Mouse (Mus musculus): ENCODE data around the gene Pold2. TPM values are rescaled to one million over a fixed set of nuclear protein-coding genes. Genes with fewer than 3 reads are reported as not detected.
A peak's percentile ranks its signal among the peaks of the same experiment; 100 is the strongest.

The Pold2 gene
- polyA plus RNA-seq (2016; fragmentation: Nextera tagmentation; extraction: Ambion mirVana) = 140 and 162 TPM in 2 replicates

- H3K4me1 ChIP-seq = peaks cover 36% of the 10 kb centered on the region
- H3K27me3 ChIP-seq (ENCODE audit: insufficient read depth, poor library complexity, severe bottlenecking) = no peaks in the 10 kb centered on the region
- H3K36me3 ChIP-seq = peaks cover 38% of the 10 kb centered on the region
- H3K27ac ChIP-seq = peak within 1 kb of the TSS; percentile 90
- H3K4me3 ChIP-seq = peak within 1 kb of the TSS; percentile 73
- under 1% methylated on average over 52 of the region's 52 CpGs for WGBS
- H3K9me3 ChIP-seq = no peaks in the 10 kb centered on the region
- peak; percentile 100 for DNase-seq (ENCODE audit: low spot score)
Measured at GRCm38 (mm10) chr11:5877921-5878526, at the start of gene Pold2. Gene Pold2 (minus strand): TSS chr11:5878292.

- Histone ChIP-seq H3K4me3 (no peak overlapping the region), H3K4me1 (no peaks in the 10 kb centered on the region), H3K27ac (no peak overlapping the region), H3K27me3 (ENCODE audit: insufficient read depth, poor library complexity, severe bottlenecking) (no peaks in the 10 kb centered on the region), H3K9me3 (0 out of 2 replicates have a peak, but pooled peaks cover 3% of the 10 kb centered on the region), H3K36me3 (no peaks in the 10 kb centered on the region)
- WGBS = 79% methylated on average over 3 of the region's 3 CpGs
- DNase-seq (ENCODE audit: low spot score) = peak; percentile 16
Measured at GRCm38 (mm10) chr11:5926696-5927220, 48.7 kb upstream of the Pold2 start.

- Histone ChIP-seq H3K4me1 (peaks cover 6% of the 10 kb centered on the region), H3K9me3 (no peaks in the 10 kb centered on the region), H3K4me3 (no peak overlapping the region), H3K36me3 (no peaks in the 10 kb centered on the region), H3K27me3 (ENCODE audit: insufficient read depth, poor library complexity, severe bottlenecking) (no peaks in the 10 kb centered on the region), H3K27ac (no peak overlapping the region)
- 71% methylated on average over 8 of the region's 8 CpGs for WGBS
- peak; percentile 25 for DNase-seq (ENCODE audit: low spot score)
Measured at GRCm38 (mm10) chr11:5924699-5925098, 46.6 kb upstream of the Pold2 start.

- H3K4me1 ChIP-seq = peaks cover 20% of the 10 kb centered on the region
- no peaks in the 10 kb centered on the region for H3K9me3 ChIP-seq
- H3K4me3 ChIP-seq = 0 out of 2 replicates have a peak overlapping the region, but pooled peaks have one; percentile 5
- H3K27ac ChIP-seq = no peak overlapping the region
- 36% methylated on average over 17 of the region's 17 CpGs for WGBS
- H3K36me3 ChIP-seq = no peaks in the 10 kb centered on the region
- no peaks in the 10 kb centered on the region for H3K27me3 ChIP-seq (ENCODE audit: insufficient read depth, poor library complexity, severe bottlenecking)
- DNase-seq (ENCODE audit: low spot score) = peak; percentile 77
Measured at GRCm38 (mm10) chr11:5920323-5920960, 42.4 kb upstream of the Pold2 start.

- Histone ChIP-seq H3K4me3 (no peak overlapping the region), H3K36me3 (no peaks in the 10 kb centered on the region), H3K27ac (no peak overlapping the region), H3K27me3 (ENCODE audit: insufficient read depth, poor library complexity, severe bottlenecking) (0 out of 2 replicates have a peak, but pooled peaks cover 4% of the 10 kb centered on the region), H3K9me3 (no peaks in the 10 kb centered on the region), H3K4me1 (peaks cover 24% of the 10 kb centered on the region)
- peak; percentile 55 for DNase-seq (ENCODE audit: low spot score)
- WGBS = 88% methylated on average over 4 of the region's 4 CpGs
Measured at GRCm38 (mm10) chr11:5919606-5920005, 41.5 kb upstream of the Pold2 start.

- DNase-seq (ENCODE audit: low spot score) = peak; percentile 54
- 75% methylated on average over 2 of the region's 2 CpGs for WGBS
Measured at GRCm38 (mm10) chr11:5918111-5918510, 40.0 kb upstream of the Pold2 start.

GRCm38 (mm10) chr11:5916178-5916548 is 38.1 kb upstream of the Pold2 start:
- H3K9me3 ChIP-seq = no peaks in the 10 kb centered on the region
- H3K4me3 ChIP-seq = no peak overlapping the region
- no peak for DNase-seq (ENCODE audit: low spot score)
- H3K27me3 ChIP-seq (ENCODE audit: insufficient read depth, poor library complexity, severe bottlenecking) = peaks cover 8% of the 10 kb centered on the region; the same call in 1 of the 2 replicates
- H3K36me3 ChIP-seq = no peaks in the 10 kb centered on the region
- H3K27ac ChIP-seq = 0 out of 2 replicates have a peak overlapping the region, but pooled peaks have one; percentile 42
- peaks cover 30% of the 10 kb centered on the region for H3K4me1 ChIP-seq
- 69% methylated on average over 8 of the region's 8 CpGs for WGBS

More at GRCm38 (mm10) chr11:5918111-5918510, 40.0 kb upstream of the Pold2 start:
- Histone ChIP-seq H3K27ac (no peak overlapping the region), H3K9me3 (no peaks in the 10 kb centered on the region), H3K36me3 (no peaks in the 10 kb centered on the region), H3K27me3 (ENCODE audit: insufficient read depth, poor library complexity, severe bottlenecking) (peaks cover 8% of the 10 kb centered on the region; the same call in 1 of the 2 replicates), H3K4me1 (peaks cover 26% of the 10 kb centered on the region), H3K4me3 (no peak overlapping the region)

GRCm38 (mm10) chr11:5915429-5916177 is 37.5 kb upstream of the Pold2 start:
- H3K36me3 ChIP-seq = no peaks in the 10 kb centered on the region
- DNase-seq (ENCODE audit: low spot score) = no peak
- WGBS = 74% methylated on average over 5 of the region's 5 CpGs
- no peaks in the 10 kb centered on the region for H3K9me3 ChIP-seq
- 0 out of 2 replicates have a peak overlapping the region, but pooled peaks have one; percentile 42 for H3K27ac ChIP-seq
- H3K4me3 ChIP-seq = no peak overlapping the region
- peaks cover 30% of the 10 kb centered on the region for H3K4me1 ChIP-seq
- H3K27me3 ChIP-seq (ENCODE audit: insufficient read depth, poor library complexity, severe bottlenecking) = peaks cover 8% of the 10 kb centered on the region; the same call in 1 of the 2 replicates

GRCm38 (mm10) chr11:5914940-5915339 is 36.8 kb upstream of the Pold2 start:
- H3K36me3 ChIP-seq = no peaks in the 10 kb centered on the region
- H3K9me3 ChIP-seq = no peaks in the 10 kb centered on the region
- peaks cover 28% of the 10 kb centered on the region for H3K4me1 ChIP-seq
- DNase-seq (ENCODE audit: low spot score) = no peak
- H3K4me3 ChIP-seq = no peak overlapping the region
- WGBS = 39% methylated on average over 5 of the region's 5 CpGs
- H3K27me3 ChIP-seq (ENCODE audit: insufficient read depth, poor library complexity, severe bottlenecking) = peaks cover 8% of the 10 kb centered on the region; the same call in 1 of the 2 replicates
- 0 out of 2 replicates have a peak overlapping the region, but pooled peaks have one; percentile 5 for H3K27ac ChIP-seq

- H3K4me3 ChIP-seq = no peak overlapping the region
- peaks cover 39% of the 10 kb centered on the region for H3K4me1 ChIP-seq
- no peaks in the 10 kb centered on the region for H3K36me3 ChIP-seq
- peaks cover 8% of the 10 kb centered on the region; the same call in 1 of the 2 replicates for H3K27me3 ChIP-seq (ENCODE audit: insufficient read depth, poor library complexity, severe bottlenecking)
- no peak for DNase-seq (ENCODE audit: low spot score)
- H3K27ac ChIP-seq = no peak overlapping the region
- WGBS = 77% methylated on average over 4 of the region's 4 CpGs
- H3K9me3 ChIP-seq = no peaks in the 10 kb centered on the region
Measured at GRCm38 (mm10) chr11:5913936-5914335, 35.8 kb upstream of the Pold2 start.

- no peaks in the 10 kb centered on the region for H3K36me3 ChIP-seq
- no peak for DNase-seq (ENCODE audit: low spot score)
- H3K4me3 ChIP-seq = no peak overlapping the region
- no peaks in the 10 kb centered on the region for H3K9me3 ChIP-seq
- no peak overlapping the region for H3K27ac ChIP-seq
- WGBS = 70% methylated on average over 8 of the region's 8 CpGs
- H3K4me1 ChIP-seq = peaks cover 42% of the 10 kb centered on the region
- H3K27me3 ChIP-seq (ENCODE audit: insufficient read depth, poor library complexity, severe bottlenecking) = peaks cover 8% of the 10 kb centered on the region; the same call in 1 of the 2 replicates
Measured at GRCm38 (mm10) chr11:5913256-5913655, 35.2 kb upstream of the Pold2 start.

- peaks cover 8% of the 10 kb centered on the region; the same call in 1 of the 2 replicates for H3K27me3 ChIP-seq (ENCODE audit: insufficient read depth, poor library complexity, severe bottlenecking)
- no peak overlapping the region for H3K27ac ChIP-seq
- no peaks in the 10 kb centered on the region for H3K36me3 ChIP-seq
- 21% methylated on average over 5 of the region's 5 CpGs for WGBS
- peaks cover 38% of the 10 kb centered on the region for H3K4me1 ChIP-seq
- H3K4me3 ChIP-seq = no peak overlapping the region
- no peaks in the 10 kb centered on the region for H3K9me3 ChIP-seq
- DNase-seq (ENCODE audit: low spot score) = peak; percentile 83
Measured at GRCm38 (mm10) chr11:5912635-5913034, 34.5 kb upstream of the Pold2 start.

Measured in heart, embryonic 10.5 days (tissue).